Mouse (Mus musculus): ENCODE results near the gene Stk10. TPM values are rescaled to one million over a fixed set of nuclear protein-coding genes. Genes with fewer than 3 reads are reported as not detected.
"Not testable (repeated sequence)": the region's sequence is repeated elsewhere in the genome, so short reads cannot be mapped to it uniquely, and the experiment has no call there.

Gene Stk10
- polyA plus RNA-seq, 1 experiment from 2014 or later, result 2.8 TPM

DNA sequence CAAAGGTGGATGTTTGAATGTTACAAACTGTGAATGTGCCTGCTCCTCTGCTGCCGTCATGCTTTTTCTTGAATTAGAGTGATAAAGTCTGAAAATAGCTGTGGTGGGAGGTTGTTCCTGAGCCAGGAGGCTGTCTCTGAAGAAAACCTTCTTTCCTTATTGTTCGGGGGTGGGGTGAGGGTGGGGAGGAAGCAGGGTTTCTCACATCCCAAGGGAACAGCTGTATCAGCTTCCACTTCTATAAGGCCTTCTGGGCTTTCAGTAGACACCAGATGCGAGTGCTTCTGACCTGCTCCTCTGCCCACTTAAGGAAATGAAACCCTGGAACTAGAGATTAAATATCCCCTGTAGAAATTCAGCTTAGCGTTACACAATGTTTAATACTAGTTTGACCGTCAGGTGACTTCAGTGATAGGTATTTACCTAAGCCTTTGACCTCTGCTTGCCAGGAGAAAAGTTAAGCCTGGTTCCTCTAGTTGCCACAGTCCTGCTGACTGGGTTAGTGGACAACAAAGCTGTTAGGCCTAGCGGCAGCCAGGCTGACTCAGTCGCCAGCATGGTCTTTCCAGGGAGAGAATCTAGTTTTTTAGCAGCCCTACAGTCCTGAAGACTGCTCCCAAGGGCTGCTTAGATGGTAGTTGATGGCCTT is 27.9 kb upstream of the Stk10 start:
- ATAC-seq (ENCODE audit: low FRiP score, low read depth), result no peak
- no peaks in the 10 kb centered on the region for H3K27me3 ChIP-seq
- H3K4me1 ChIP-seq (replicated peaks), result no peaks in the 10 kb centered on the region
- 88% methylated on average over 7 of the region's 7 CpGs for WGBS
- no peak overlapping the region for H3K9ac ChIP-seq
- H3K9me3 ChIP-seq, result no peaks in the 10 kb centered on the region
- no peak overlapping the region for H3K4me3 ChIP-seq
- H3K36me3 ChIP-seq, result 0 out of 2 replicates have a peak, but pooled peaks cover 3% of the 10 kb centered on the region
- H3K27ac ChIP-seq (replicated peaks), result no peak overlapping the region
- H3K4me2 ChIP-seq, result no peak overlapping the region

DNA sequence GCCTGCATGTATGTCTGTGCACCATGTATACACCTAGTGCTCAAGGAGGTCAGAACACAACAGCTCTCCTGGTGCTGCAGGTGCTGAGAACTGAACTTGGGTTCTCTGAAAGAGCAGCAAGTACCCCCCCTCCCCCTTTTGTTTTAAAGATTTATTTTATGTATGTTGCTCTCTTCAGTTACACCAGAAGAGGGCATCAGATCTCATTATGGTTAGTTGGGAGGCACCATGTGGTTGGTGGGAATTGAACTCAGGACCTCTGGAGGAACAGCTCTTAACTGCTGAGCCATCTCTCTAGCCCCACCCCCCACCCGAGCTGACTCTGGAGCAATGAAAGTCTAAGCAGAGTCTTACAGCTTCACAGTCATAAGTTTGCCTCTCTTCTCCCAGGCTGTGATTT is 22.2 kb upstream of the Stk10 start:
- H3K9me3 ChIP-seq, result no peaks in the 10 kb centered on the region
- H3K4me2 ChIP-seq, result no peak overlapping the region
- no peak for ATAC-seq (ENCODE audit: low FRiP score, low read depth)
- 80% methylated on average over 1 of the region's 1 CpGs for WGBS
- H3K27me3 ChIP-seq, result no peaks in the 10 kb centered on the region
- H3K27ac ChIP-seq (replicated peaks), result no peak overlapping the region
- H3K4me1 ChIP-seq (replicated peaks), result 0 out of 2 replicates have a peak, but pooled peaks cover 3% of the 10 kb centered on the region
- H3K36me3 ChIP-seq, result no peaks in the 10 kb centered on the region
- no peak overlapping the region for H3K4me3 ChIP-seq
- no peak overlapping the region for H3K9ac ChIP-seq

DNA sequence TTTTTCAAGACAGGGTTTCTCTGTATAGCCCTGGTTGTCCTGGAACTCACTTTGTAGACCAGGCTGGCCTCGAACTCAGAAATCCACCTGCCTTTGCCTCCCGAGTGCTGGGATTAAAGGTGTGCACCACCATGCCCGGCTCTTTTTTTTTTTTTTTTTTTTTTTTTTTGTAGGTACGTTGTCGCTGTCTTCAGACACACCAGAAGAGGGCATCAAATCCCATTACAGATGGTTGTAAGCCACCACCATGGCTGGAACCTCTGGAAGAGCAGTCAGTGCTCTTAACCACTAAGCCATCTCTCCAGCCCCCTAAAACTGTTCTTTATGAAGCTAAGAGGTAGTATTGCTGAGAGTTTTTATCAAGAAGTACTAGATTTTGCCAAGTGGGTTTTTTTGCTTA is 18.3 kb upstream of the Stk10 start:
- H3K9me3 ChIP-seq; ATAC-seq (ENCODE audit: low FRiP score, low read depth): not testable (repeated sequence)

DNA sequence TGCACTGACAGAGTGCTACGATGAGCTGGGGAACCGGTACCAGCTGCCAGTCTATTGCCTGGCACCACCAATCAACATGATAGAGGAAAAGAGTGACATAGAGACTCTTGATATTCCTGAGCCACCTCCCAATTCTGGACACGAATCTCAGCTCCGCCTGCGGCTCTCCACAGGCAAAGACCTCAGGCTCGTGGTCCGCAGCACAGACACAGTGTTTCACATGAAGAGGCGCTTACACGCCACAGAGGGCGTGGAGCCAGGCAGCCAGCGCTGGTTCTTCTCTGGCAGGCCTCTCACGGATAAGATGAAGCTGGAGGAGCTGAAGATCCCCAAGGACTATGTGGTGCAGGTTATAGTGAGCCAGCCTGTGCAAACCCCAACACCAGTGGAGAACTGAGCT is 17.0 kb upstream of the Stk10 start:
- Histone ChIP-seq H3K4me3 (no peak overlapping the region), H3K36me3 (0 out of 2 replicates have a peak, but pooled peaks cover 8% of the 10 kb centered on the region), H3K27ac (replicated peaks) (no peak overlapping the region), H3K27me3 (no peaks in the 10 kb centered on the region), H3K9ac (no peak overlapping the region), H3K9me3 (no peaks in the 10 kb centered on the region), H3K4me2 (no peak overlapping the region), H3K4me1 (replicated peaks) (0 out of 2 replicates have a peak, but pooled peaks cover 3% of the 10 kb centered on the region)
- 86% methylated on average over 12 of the region's 12 CpGs for WGBS
- ATAC-seq (ENCODE audit: low FRiP score, low read depth), result no peak

More for the DNA sequence above, 18.3 kb upstream of the Stk10 start:
- not testable (repeated sequence) for H3K4me3 ChIP-seq; H3K27me3 ChIP-seq; H3K9ac ChIP-seq; H3K27ac ChIP-seq (replicated peaks); H3K4me2 ChIP-seq; H3K4me1 ChIP-seq (replicated peaks); H3K36me3 ChIP-seq
- 88% methylated on average over 5 of the region's 5 CpGs for WGBS

DNA sequence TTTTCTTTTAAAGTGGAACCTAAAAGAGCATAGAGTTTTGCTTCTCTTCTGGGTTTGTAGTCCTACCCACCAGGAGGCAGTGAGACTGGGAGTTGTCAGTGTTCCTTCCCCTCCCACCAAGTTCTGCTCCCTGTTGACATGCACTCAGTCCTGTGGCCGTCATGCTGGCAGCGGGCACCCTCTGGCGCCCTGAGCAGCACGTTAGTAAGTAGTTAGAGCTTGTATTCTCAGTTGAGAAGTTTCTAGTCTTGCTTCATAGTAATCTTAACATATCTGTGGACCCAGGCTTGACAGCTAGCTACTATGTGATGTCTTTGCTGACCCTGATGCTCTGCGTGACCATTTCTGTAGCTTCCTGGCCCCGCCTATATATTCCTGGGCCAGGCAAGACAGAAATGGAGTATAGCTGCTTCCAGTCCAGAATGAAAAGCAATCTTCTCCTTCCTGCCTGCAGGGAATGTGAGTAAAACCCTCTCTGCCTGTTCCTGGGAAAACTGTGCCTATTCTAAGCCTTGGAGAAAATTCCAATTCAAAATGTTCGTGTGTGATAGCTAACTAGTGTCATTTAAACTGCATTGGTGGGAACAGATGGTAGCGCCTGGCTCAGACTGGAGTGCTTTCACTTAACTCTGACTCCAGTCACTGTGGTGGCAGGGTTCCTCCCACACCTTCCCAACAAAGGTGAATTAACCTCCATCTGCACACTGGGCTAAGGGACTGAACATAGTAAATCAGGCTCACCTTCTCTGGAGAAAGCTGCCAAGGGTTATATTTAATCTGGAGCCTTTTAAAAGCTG is 16.0 kb upstream of the Stk10 start:
- H3K27ac ChIP-seq (replicated peaks), result no peak overlapping the region
- WGBS, result 83% methylated on average over 8 of the region's 8 CpGs
- ATAC-seq (ENCODE audit: low FRiP score, low read depth), result no peak
- H3K9ac ChIP-seq, result no peak overlapping the region
- no peaks in the 10 kb centered on the region for H3K27me3 ChIP-seq
- H3K9me3 ChIP-seq, result no peaks in the 10 kb centered on the region
- H3K4me2 ChIP-seq, result no peak overlapping the region
- H3K4me3 ChIP-seq, result no peak overlapping the region
- H3K4me1 ChIP-seq (replicated peaks), result no peaks in the 10 kb centered on the region
- 0 out of 2 replicates have a peak, but pooled peaks cover 8% of the 10 kb centered on the region for H3K36me3 ChIP-seq

DNA sequence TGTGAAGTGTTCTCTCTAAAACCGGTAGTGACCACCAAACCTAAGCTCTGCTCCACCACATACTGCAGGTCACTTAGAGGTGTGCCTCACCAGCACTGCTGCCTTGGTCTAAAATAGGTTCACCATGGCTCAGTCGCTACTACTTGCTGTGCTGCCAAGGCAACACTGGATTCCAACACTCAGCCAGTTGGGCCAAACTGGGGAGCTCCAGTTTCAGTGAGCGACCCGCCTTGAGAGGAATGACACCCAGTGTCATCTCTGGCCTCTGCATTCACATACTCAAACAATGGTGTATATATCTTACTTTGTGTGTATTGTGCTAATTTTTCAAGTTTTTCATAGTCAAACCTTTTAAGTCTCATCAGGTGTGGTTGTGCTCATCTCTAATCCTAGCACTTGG is 14.3 kb upstream of the Stk10 start:
- H3K27me3 ChIP-seq, result no peaks in the 10 kb centered on the region
- 85% methylated on average over 4 of the region's 4 CpGs for WGBS
- H3K9ac ChIP-seq, result no peak overlapping the region
- H3K4me1 ChIP-seq (replicated peaks), result no peaks in the 10 kb centered on the region
- 0 out of 2 replicates have a peak, but pooled peaks cover 8% of the 10 kb centered on the region for H3K36me3 ChIP-seq
- no peak overlapping the region for H3K27ac ChIP-seq (replicated peaks)
- H3K4me2 ChIP-seq, result no peak overlapping the region
- no peak overlapping the region for H3K4me3 ChIP-seq
- H3K9me3 ChIP-seq, result no peaks in the 10 kb centered on the region
- no peak for ATAC-seq (ENCODE audit: low FRiP score, low read depth)

DNA sequence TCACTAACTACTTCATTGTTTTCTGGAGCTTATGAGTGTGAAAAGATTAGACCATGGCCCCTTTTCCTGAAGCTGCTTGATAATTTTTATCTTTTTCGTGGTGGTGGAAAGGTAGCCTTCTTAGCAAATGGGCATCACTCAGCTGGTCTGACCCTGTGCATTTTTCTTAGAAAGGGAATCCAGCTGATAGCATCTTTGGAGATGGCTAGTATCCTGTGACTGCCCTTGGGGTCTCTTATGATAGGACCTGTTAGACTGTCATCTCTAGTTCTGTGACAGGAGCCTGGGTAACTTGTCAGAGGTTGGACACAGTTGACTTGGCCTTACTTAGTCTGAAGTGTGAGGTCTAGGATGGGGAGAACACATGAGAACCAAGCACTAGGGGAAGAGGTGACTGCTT is 13.8 kb upstream of the Stk10 start:
- H3K27me3 ChIP-seq, result no peaks in the 10 kb centered on the region
- 0 out of 2 replicates have a peak, but pooled peaks cover 8% of the 10 kb centered on the region for H3K36me3 ChIP-seq
- no peak overlapping the region for H3K9ac ChIP-seq
- ATAC-seq (ENCODE audit: low FRiP score, low read depth), result no peak
- no peak overlapping the region for H3K4me2 ChIP-seq
- no peaks in the 10 kb centered on the region for H3K9me3 ChIP-seq
- 97% methylated on average over 1 of the region's 1 CpGs for WGBS
- H3K4me1 ChIP-seq (replicated peaks), result no peaks in the 10 kb centered on the region
- H3K4me3 ChIP-seq, result no peak overlapping the region
- H3K27ac ChIP-seq (replicated peaks), result no peak overlapping the region

DNA sequence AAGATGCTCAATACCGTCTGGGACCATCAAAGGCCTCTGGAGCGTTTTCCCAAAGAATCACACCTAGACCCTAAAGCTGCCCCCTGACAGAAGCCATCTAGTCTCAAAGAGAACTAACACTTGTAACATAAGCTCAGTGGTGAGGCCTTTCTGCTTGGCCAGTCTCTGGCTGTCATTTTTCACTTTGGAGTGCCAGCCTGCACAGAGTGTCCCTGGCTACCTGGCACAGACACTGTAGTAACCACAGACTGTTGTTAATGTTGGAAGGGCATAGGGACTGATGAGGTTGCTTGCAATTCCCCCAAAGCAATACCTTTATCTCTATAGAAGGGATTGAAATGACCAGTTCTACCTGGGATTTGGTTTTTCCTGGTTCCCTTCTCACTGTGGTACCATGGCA is 11.9 kb upstream of the Stk10 start:
- no peaks in the 10 kb centered on the region for H3K27me3 ChIP-seq
- no peak overlapping the region for H3K27ac ChIP-seq (replicated peaks)
- 88% methylated on average over 2 of the region's 2 CpGs for WGBS
- H3K9ac ChIP-seq, result no peak overlapping the region
- no peaks in the 10 kb centered on the region for H3K4me1 ChIP-seq (replicated peaks)
- no peaks in the 10 kb centered on the region for H3K9me3 ChIP-seq
- H3K36me3 ChIP-seq, result 0 out of 2 replicates have a peak, but pooled peaks cover 8% of the 10 kb centered on the region
- no peak for ATAC-seq (ENCODE audit: low FRiP score, low read depth)
- no peak overlapping the region for H3K4me2 ChIP-seq
- no peak overlapping the region for H3K4me3 ChIP-seq

DNA sequence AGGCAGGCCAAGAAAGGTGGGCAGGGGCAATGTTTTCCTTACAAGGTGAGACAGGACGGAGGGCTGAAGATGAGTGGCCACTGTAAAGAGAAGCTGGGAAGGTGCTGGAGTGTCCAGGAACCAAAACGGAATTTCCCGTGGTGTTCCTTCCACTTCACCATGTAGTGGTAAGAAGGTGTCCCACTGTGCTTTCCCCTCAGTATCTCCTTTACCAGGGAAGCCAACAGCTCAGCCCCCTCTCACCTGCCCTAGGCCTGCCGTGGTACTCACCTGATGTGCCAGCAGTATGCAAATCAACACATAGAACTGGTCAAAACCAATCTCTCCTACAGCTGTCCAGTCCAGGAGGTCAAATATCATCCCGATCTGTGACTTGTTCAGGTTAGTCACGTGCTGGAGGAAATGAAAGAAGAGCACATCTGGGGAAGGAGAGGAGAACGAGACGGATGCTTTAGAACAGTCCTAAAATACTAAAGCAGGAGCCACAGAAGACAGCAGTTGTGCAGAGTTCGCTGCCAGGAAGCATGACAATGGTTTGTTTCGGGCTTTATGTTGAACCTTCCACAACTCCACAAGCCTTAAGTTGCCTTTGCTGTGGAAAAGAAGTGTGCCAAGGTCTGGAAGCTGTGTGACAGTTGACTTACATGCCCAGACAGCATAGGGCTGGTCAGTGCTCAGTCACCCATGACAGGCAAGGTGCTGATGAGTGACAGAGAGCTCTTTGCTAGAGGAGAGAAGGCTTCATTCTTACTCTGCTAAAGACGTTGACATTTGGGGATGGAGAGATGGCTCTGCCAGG is 8.8 kb upstream of the Stk10 start:
- H3K4me2 ChIP-seq, result no peak overlapping the region
- 81% methylated on average over 11 of the region's 11 CpGs for WGBS
- H3K9me3 ChIP-seq, result no peaks in the 10 kb centered on the region
- H3K27me3 ChIP-seq, result no peaks in the 10 kb centered on the region
- no peaks in the 10 kb centered on the region for H3K4me1 ChIP-seq (replicated peaks)
- no peak for ATAC-seq (ENCODE audit: low FRiP score, low read depth)
- H3K4me3 ChIP-seq, result no peak overlapping the region
- no peak overlapping the region for H3K27ac ChIP-seq (replicated peaks)
- H3K36me3 ChIP-seq, result no peaks in the 10 kb centered on the region
- H3K9ac ChIP-seq, result no peak overlapping the region

DNA sequence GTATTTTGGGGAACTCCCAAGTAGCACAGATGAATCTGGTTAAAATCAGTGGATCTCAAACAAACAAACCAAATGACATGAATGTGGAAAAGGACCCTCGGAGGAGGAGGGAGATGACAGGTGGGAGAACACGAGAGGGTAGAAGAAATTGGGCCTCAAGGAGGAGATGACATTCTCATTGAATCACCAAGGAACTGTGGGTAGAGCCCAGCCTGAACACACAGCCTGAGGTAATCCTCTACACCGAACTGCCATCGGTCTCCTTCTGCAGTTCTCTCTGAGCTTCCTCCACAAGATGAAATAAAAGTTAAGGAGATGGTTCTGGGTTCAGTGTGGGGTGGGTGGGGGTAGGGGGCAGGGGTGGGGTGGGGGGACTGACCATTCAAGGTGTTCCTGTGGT is 6.1 kb upstream of the Stk10 start:
- no peaks in the 10 kb centered on the region for H3K36me3 ChIP-seq
- H3K4me2 ChIP-seq, result no peak overlapping the region
- H3K9me3 ChIP-seq, result no peaks in the 10 kb centered on the region
- WGBS, result 95% methylated on average over 4 of the region's 4 CpGs
- no peak overlapping the region for H3K4me3 ChIP-seq
- no peak overlapping the region for H3K27ac ChIP-seq (replicated peaks)
- peaks cover 8% of the 10 kb centered on the region for H3K27me3 ChIP-seq
- ATAC-seq (ENCODE audit: low FRiP score, low read depth), result no peak
- no peak overlapping the region for H3K9ac ChIP-seq
- no peaks in the 10 kb centered on the region for H3K4me1 ChIP-seq (replicated peaks)

DNA sequence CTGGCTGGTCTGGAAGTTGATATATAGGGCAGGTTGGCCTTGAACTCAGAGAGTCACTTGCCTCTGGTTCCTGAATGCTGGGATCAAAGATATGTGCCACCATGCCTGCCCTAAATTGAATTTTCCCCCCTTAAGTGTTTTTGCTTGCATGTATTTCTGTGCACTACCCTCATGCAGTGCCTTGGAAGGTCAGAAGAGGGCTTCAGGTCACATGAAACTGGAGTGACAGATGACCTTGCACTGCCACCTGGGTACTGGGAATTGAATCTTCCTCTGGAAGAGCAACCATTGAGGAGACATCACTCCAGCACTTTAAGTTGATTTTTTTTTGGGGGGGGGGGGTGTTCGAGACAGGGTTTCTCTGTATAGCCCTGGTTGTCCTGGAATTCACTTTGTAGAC is 3.0 kb upstream of the Stk10 start:
- H3K27ac ChIP-seq (replicated peaks), result no peak overlapping the region
- H3K4me3 ChIP-seq, result no peak overlapping the region
- H3K4me1 ChIP-seq (replicated peaks), result peaks cover 20% of the 10 kb centered on the region
- no peak overlapping the region for H3K9ac ChIP-seq
- H3K27me3 ChIP-seq, result peaks cover 8% of the 10 kb centered on the region
- no peaks in the 10 kb centered on the region for H3K36me3 ChIP-seq
- WGBS, result 89% methylated on average over 1 of the region's 1 CpGs
- no peak for ATAC-seq (ENCODE audit: low FRiP score, low read depth)
- no peaks in the 10 kb centered on the region for H3K9me3 ChIP-seq
- H3K4me2 ChIP-seq, result no peak overlapping the region

Data from hindbrain, embryonic 15.5 days (tissue).